Mouse (Mus musculus): ENCODE data around the gene Crtam. TPM values are rescaled to one million over a fixed set of nuclear protein-coding genes. Genes with fewer than 3 reads are reported as not detected.

Gene Crtam
- total and polyA plus RNA-seq, 3 experiments, result 0.04 TPM; not detected in 2

- DNase-seq (ENCODE audit: low read depth, low spot score), result peak; percentile 31
- no peaks in the 10 kb centered on the region for H3K27me3 ChIP-seq (ENCODE audit: control insufficient read depth in 1 of 2, insufficient read depth in 2 of 2, low read length in 2 of 2)
- no peaks in the 10 kb centered on the region for H3K79me2 ChIP-seq (ENCODE audit: control insufficient read depth, insufficient read depth, low read length, poor library complexity)
- TF ChIP-seq CTCF (IDR thresholded peaks at IDR 0.05 in 2 of 3, conservative IDR thresholded peaks at IDR 0.05 in 1 of 3; ENCODE audit: control insufficient read depth in 1 of 3, insufficient read depth in 1 of 3, low read depth in 2 of 3, low read length in 3 of 3, poor library complexity in 1 of 3, severe bottlenecking in 1 of 3) (peak in 1 of 3 experiments; percentile 18; a peak in 2 of 6 replicates), NELFE (IDR thresholded peaks at IDR 0.05; ENCODE audit: low read depth, low read length) (no peak)
- no peaks in the 10 kb centered on the region for H3K4me1 ChIP-seq (ENCODE audit: control insufficient read depth in 1 of 2, insufficient read depth in 2 of 2, low read length in 2 of 2)
- H3K9ac ChIP-seq (ENCODE audit: control insufficient read depth, low read depth, low read length, poor library complexity, severe bottlenecking), result no peak overlapping the region
- H3K9me3 ChIP-seq (replicated peaks; ENCODE audit: insufficient read depth, low read length), result no peaks in the 10 kb centered on the region
- no peak overlapping the region for H3K27ac ChIP-seq (ENCODE audit: control insufficient read depth, low read depth, low read length)
- no peaks in the 10 kb centered on the region; a peak in 1 of 4 replicates for H3K36me3 ChIP-seq (ENCODE audit: control insufficient read depth in 1 of 2, insufficient read depth in 2 of 2, low read length in 2 of 2)
- no peak overlapping the region for H3K4me3 ChIP-seq (ENCODE audit: control insufficient read depth in 1 of 2, insufficient read depth in 1 of 2, low read depth in 2 of 2, low read length in 2 of 2)
Measured at GRCm38 (mm10) chr9:41029827-41030226, 25.4 kb upstream of the Crtam start.

GRCm38 (mm10) chr9:41028470-41028869, 24.0 kb upstream of the Crtam start:
- Histone ChIP-seq H3K9me3 (replicated peaks; ENCODE audit: insufficient read depth, low read length) (no peaks in the 10 kb centered on the region), H3K27ac (ENCODE audit: control insufficient read depth, low read depth, low read length) (no peak overlapping the region), H3K36me3 (ENCODE audit: control insufficient read depth in 1 of 2, insufficient read depth in 2 of 2, low read length in 2 of 2) (no peaks in the 10 kb centered on the region; a peak in 1 of 4 replicates), H3K4me3 (ENCODE audit: control insufficient read depth in 1 of 2, insufficient read depth in 1 of 2, low read depth in 2 of 2, low read length in 2 of 2) (no peak overlapping the region), H3K27me3 (ENCODE audit: control insufficient read depth in 1 of 2, insufficient read depth in 2 of 2, low read length in 2 of 2) (no peaks in the 10 kb centered on the region), H3K9ac (ENCODE audit: control insufficient read depth, low read depth, low read length, poor library complexity, severe bottlenecking) (no peak overlapping the region), H3K79me2 (ENCODE audit: control insufficient read depth, insufficient read depth, low read length, poor library complexity) (no peaks in the 10 kb centered on the region), H3K4me1 (ENCODE audit: control insufficient read depth in 1 of 2, insufficient read depth in 2 of 2, low read length in 2 of 2) (no peaks in the 10 kb centered on the region)
- TF ChIP-seq E2F4 (IDR thresholded peaks at IDR 0.05; ENCODE audit: borderline replicate concordance, low read depth, low read length) (no peak), TBP (IDR thresholded peaks at IDR 0.05; ENCODE audit: low read depth, low read length) (no peak), HCFC1 (IDR thresholded peaks at IDR 0.05; ENCODE audit: low read depth, low read length) (no peak), ZC3H11A (IDR thresholded peaks at IDR 0.05; ENCODE audit: low read depth, low read length) (peak; percentile 34), SMC3 (IDR thresholded peaks at IDR 0.05; ENCODE audit: low read depth, low read length) (peak; percentile 58), BHLHE40 (IDR thresholded peaks at IDR 0.05; ENCODE audit: borderline replicate concordance, low read depth, low read length) (no peak), MAFK (IDR thresholded peaks at IDR 0.05; ENCODE audit: borderline replicate concordance, low read depth, low read length) (no peak), RAD21 (IDR thresholded peaks at IDR 0.05; ENCODE audit: low read depth, low read length) (peak; percentile 58), CTCF (IDR thresholded peaks at IDR 0.05 in 2 of 3, conservative IDR thresholded peaks at IDR 0.05 in 1 of 3; ENCODE audit: control insufficient read depth in 1 of 3, insufficient read depth in 1 of 3, low read depth in 2 of 3, low read length in 3 of 3, poor library complexity in 1 of 3, severe bottlenecking in 1 of 3) (peak; percentile 67 to 90 (median 79))
- DNase-seq (ENCODE audit: low read depth, low spot score), result peak; percentile 74

- no peak overlapping the region for H3K27ac ChIP-seq (ENCODE audit: control insufficient read depth, low read depth, low read length)
- H3K27me3 ChIP-seq (ENCODE audit: control insufficient read depth in 1 of 2, insufficient read depth in 2 of 2, low read length in 2 of 2), result no peaks in the 10 kb centered on the region
- no peak overlapping the region for H3K4me3 ChIP-seq (ENCODE audit: control insufficient read depth in 1 of 2, insufficient read depth in 1 of 2, low read depth in 2 of 2, low read length in 2 of 2)
- no peaks in the 10 kb centered on the region for H3K9me3 ChIP-seq (replicated peaks; ENCODE audit: insufficient read depth, low read length)
- no peaks in the 10 kb centered on the region for H3K36me3 ChIP-seq (ENCODE audit: control insufficient read depth in 1 of 2, insufficient read depth in 2 of 2, low read length in 2 of 2)
- H3K79me2 ChIP-seq (ENCODE audit: control insufficient read depth, insufficient read depth, low read length, poor library complexity), result no peaks in the 10 kb centered on the region
- H3K4me1 ChIP-seq (ENCODE audit: control insufficient read depth in 1 of 2, insufficient read depth in 2 of 2, low read length in 2 of 2), result no peaks in the 10 kb centered on the region
- no peak overlapping the region for H3K9ac ChIP-seq (ENCODE audit: control insufficient read depth, low read depth, low read length, poor library complexity, severe bottlenecking)
- DNase-seq (ENCODE audit: low read depth, low spot score), result no peak
- TF ChIP-seq ZNF384 (IDR thresholded peaks at IDR 0.05; ENCODE audit: low read depth, low read length), result no peak
- TF ChIP-seq MAZ (IDR thresholded peaks at IDR 0.05; ENCODE audit: low read depth, low read length), result no peak
- TF ChIP-seq HCFC1 (IDR thresholded peaks at IDR 0.05; ENCODE audit: low read depth, low read length), result no peak
- no peak for TF ChIP-seq TCF12 (IDR thresholded peaks at IDR 0.05; ENCODE audit: low read depth, low read length)
- no peak for TF ChIP-seq TAL1 (IDR thresholded peaks at IDR 0.05; ENCODE audit: low read length)
Measured at GRCm38 (mm10) chr9:41021690-41022089, 17.3 kb upstream of the Crtam start.
